8 mouse cellular contexts compared by ENCODE assay signal in genomic region chr5:136427772-136428497, GRCm38 (mm10).
DNase-seq lines count a peak whose midpoint lies in the region; ATAC-seq and TF ChIP-seq lines count a peak whose summit lies in the region.

No protein-coding gene starts in this region.

- H3K27me3 ChIP-seq in forebrain, embryonic 15.5 days = no peaks in the 10 kb centered on the region
- no peaks in the 10 kb centered on the region for H3K27me3 ChIP-seq in hindbrain, embryonic 12.5 days

- H3K27ac ChIP-seq in layer of hippocampus, adult 2 months = peak overlapping the region; percentile 14; the same call in 1 of the 2 replicates
- peak overlapping the region; percentile 70 for H3K27ac ChIP-seq in forebrain, embryonic 15.5 days (replicated peaks)
- peak overlapping the region; percentile 49 for H3K27ac ChIP-seq in hindbrain, embryonic 12.5 days

- H3K4me1 ChIP-seq in forebrain, embryonic 15.5 days = peaks cover 23% of the 10 kb centered on the region
- H3K4me1 ChIP-seq in hindbrain, embryonic 12.5 days = peaks cover 22% of the 10 kb centered on the region

- no peak overlapping the region for H3K4me3 ChIP-seq in layer of hippocampus, adult 2 months
- no peak overlapping the region for H3K4me3 ChIP-seq in forebrain, embryonic 15.5 days
- H3K4me3 ChIP-seq in hindbrain, embryonic 12.5 days = no peak overlapping the region

- no peak for ATAC-seq in forebrain, embryonic 15.5 days (replicated peaks)
- no peak for ATAC-seq in hindbrain, embryonic 12.5 days (ENCODE audit: low FRiP score)
- ATAC-seq in megakaryocyte progenitor cell, adult 5-6 weeks (replicated peaks; ENCODE audit: poor library complexity) = no peak

- H3K9ac ChIP-seq in forebrain, embryonic 15.5 days (replicated peaks) = no peak overlapping the region
- no peak overlapping the region for H3K9ac ChIP-seq in hindbrain, embryonic 12.5 days

- H3K9me3 ChIP-seq in forebrain, embryonic 15.5 days = no peaks in the 10 kb centered on the region
- no peaks in the 10 kb centered on the region for H3K9me3 ChIP-seq in hindbrain, embryonic 12.5 days (replicated peaks)

- no peaks in the 10 kb centered on the region for H3K36me3 ChIP-seq in forebrain, embryonic 15.5 days
- no peaks in the 10 kb centered on the region for H3K36me3 ChIP-seq in hindbrain, embryonic 12.5 days

- no peak overlapping the region for H3K4me2 ChIP-seq in forebrain, embryonic 15.5 days (replicated peaks)
- no peak overlapping the region for H3K4me2 ChIP-seq in hindbrain, embryonic 12.5 days (replicated peaks)

- peak in 1 of 2 experiments; percentile 7 for DNase-seq in layer of hippocampus, adult 2 months (ENCODE audit: low spot score in 2 of 2)
- DNase-seq in layer of hippocampus, adult 8-10 months (ENCODE audit: low spot score in 2 of 2) = no peak
- DNase-seq in left cerebral cortex, adult 9 months (ENCODE audit: low spot score in 2 of 2) = peak; percentile 61 to 68
- DNase-seq in right cerebral cortex, postnatal 10 days (ENCODE audit: low spot score in 2 of 2) = peak; percentile 74 to 81
- no peak for DNase-seq in retina, postnatal 1 day

- WGBS in forebrain, embryonic 15.5 days = 62% methylated on average over 13 of the region's 13 CpGs
- WGBS in hindbrain, embryonic 12.5 days = 70% methylated on average over 13 of the region's 13 CpGs

- no peak for TF ChIP-seq CTCF in layer of hippocampus, adult 2 months (conservative IDR thresholded peaks at IDR 0.05)

Comparison
In these comparisons a context has a peak if more than half of its experiments do, and no peak if none do; other contexts are left out.
1. DNase-seq: peak in left cerebral cortex, adult 9 months (2 of 2) and right cerebral cortex, postnatal 10 days (2 of 2); none in layer of hippocampus, adult 8-10 months (0 of 2) and retina, postnatal 1 day (single experiment).
2. H3K27ac ChIP-seq: peak in every context shown above with its lines; median percentile 70 in forebrain, embryonic 15.5 days; 49 in hindbrain, embryonic 12.5 days; 14 in layer of hippocampus, adult 2 months.